Mouse (Mus musculus): ENCODE data around the gene Kcnmb1. TPM values are rescaled to one million over a fixed set of nuclear protein-coding genes. Genes with fewer than 3 reads are reported as not detected.

Kcnmb1 gene
- total and polyA plus RNA-seq, 3 experiments = 0.16 TPM; not detected in 2

DNA sequence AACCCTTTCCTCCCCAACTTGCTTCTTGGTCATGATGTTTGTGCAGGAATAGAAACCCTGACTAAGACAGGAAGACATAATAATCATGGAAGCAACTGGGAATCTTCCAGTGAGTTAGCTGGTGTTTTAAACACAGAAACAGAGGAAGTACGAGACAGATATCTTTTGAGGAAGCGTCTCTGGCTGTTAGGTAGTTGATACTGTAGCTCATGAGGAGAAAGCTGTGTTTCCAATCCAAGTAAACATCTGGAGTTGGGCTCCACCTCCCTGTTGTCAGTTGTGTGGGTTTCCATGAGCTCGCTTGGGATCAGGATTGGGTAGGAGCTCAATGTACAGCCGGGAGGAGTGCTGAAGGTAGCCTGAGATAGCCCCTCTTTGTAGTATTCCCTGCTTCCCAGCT is 16.3 kb upstream of the Kcnmb1 start:
- Histone ChIP-seq H3K9me3 (replicated peaks) (peaks cover 7% of the 10 kb centered on the region; the same call in 1 of the 2 replicates), H3K36me3 (replicated peaks) (no peaks in the 10 kb centered on the region), H3K27me3 (ENCODE audit: insufficient read depth, low read length) (no peaks in the 10 kb centered on the region), H3K4me3 (ENCODE audit: low read depth, low read length) (no peak overlapping the region), H3K4me1 (ENCODE audit: insufficient read depth, low read depth, low read length) (peaks cover 5% of the 10 kb centered on the region)
- DNase-seq (ENCODE audit: low spot score) (no peak), ATAC-seq (ENCODE audit: extremely low read depth, insufficient number of reproducible peaks, low FRiP score, poor library complexity, severe bottlenecking) (no peak)
- TF ChIP-seq GATA2 (IDR thresholded peaks at IDR 0.05; ENCODE audit: borderline replicate concordance, low read depth, low read length) = no peak
- TF ChIP-seq CTCF (IDR thresholded peaks at IDR 0.05; ENCODE audit: low read depth, low read length) = no peak
- no peak for TF ChIP-seq POLR2AphosphoS5 (IDR thresholded peaks at IDR 0.05; ENCODE audit: insufficient replicate concordance, low read depth, low read length)
- TF ChIP-seq GATA1 (IDR thresholded peaks at IDR 0.05; ENCODE audit: borderline replicate concordance, low read length) = no peak
- no peak for TF ChIP-seq TAL1 (conservative IDR thresholded peaks at IDR 0.05; ENCODE audit: low read depth, low read length)

- no peaks in the 10 kb centered on the region for H3K4me1 ChIP-seq (ENCODE audit: insufficient read depth, low read depth, low read length)
- peaks cover 13% of the 10 kb centered on the region for H3K9me3 ChIP-seq (replicated peaks)
- no peak overlapping the region for H3K4me3 ChIP-seq (ENCODE audit: low read depth, low read length)
- H3K36me3 ChIP-seq (replicated peaks) = no peaks in the 10 kb centered on the region
- peaks cover 2% of the 10 kb centered on the region; the same call in 1 of the 2 replicates for H3K27me3 ChIP-seq (ENCODE audit: insufficient read depth, low read length)
- DNase-seq (ENCODE audit: low spot score) = no peak
- no peak for ATAC-seq (ENCODE audit: extremely low read depth, insufficient number of reproducible peaks, low FRiP score, poor library complexity, severe bottlenecking)
- TF ChIP-seq GATA1 (IDR thresholded peaks at IDR 0.05; ENCODE audit: borderline replicate concordance, low read length) (no peak), TAL1 (conservative IDR thresholded peaks at IDR 0.05; ENCODE audit: low read depth, low read length) (no peak), CTCF (IDR thresholded peaks at IDR 0.05; ENCODE audit: low read depth, low read length) (no peak), POLR2AphosphoS5 (IDR thresholded peaks at IDR 0.05; ENCODE audit: insufficient replicate concordance, low read depth, low read length) (no peak), GATA2 (IDR thresholded peaks at IDR 0.05; ENCODE audit: borderline replicate concordance, low read depth, low read length) (no peak)
These were observed 11.7 kb upstream of the Kcnmb1 start for GRCm38 (mm10) chr11:33951155-33951554.

DNA sequence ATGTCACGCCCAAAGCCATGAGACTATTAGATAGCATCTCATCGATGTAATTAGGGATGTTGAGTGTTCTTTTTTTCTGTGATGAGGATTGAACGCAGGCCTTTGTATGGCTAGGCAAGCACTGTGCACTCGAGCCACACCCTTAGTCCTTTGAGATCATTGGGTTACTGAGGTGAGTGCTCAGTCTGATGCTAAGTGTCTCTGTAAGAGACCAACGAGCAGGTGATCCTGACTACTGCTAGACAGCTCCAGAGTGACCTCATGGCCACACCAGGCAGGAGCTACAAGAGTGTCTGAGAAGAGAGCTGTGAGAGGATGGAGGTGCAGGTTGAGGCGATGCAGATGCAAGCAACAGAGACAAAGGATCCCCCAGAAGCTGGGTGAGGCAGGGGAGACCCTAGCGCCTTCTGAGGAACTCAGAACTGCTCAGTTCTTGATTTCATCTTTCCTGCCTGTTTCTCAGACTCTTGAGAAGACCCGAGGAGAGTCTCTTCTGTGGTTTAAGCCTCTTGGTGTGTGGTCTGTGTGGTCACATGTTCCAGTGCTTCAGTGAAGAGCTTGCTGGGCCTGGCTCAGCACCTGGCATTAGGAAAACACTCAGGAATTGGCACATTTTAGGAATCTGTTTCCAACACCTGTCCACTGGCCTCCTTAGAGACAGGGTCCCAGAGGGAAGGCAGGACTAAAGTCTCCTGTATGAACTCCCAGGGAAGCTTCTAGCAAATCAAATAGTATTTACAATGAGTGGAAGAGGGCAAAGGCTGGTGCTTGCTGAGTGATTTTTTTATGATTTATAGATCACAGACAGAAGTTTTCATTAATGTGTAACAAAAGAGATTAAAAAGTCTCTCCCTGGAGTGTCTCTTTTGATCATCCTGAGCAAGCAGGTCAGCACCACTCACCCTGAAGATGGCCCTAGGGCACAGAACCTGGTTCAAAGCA is 10.9 kb upstream of the Kcnmb1 start:
- no peak for ATAC-seq (ENCODE audit: extremely low read depth, insufficient number of reproducible peaks, low FRiP score, poor library complexity, severe bottlenecking)
- Histone ChIP-seq H3K4me3 (ENCODE audit: low read depth, low read length) (no peak overlapping the region), H3K36me3 (replicated peaks) (no peaks in the 10 kb centered on the region), H3K27me3 (ENCODE audit: insufficient read depth, low read length) (peaks cover 7% of the 10 kb centered on the region; the same call in 1 of the 2 replicates), H3K4me1 (ENCODE audit: insufficient read depth, low read depth, low read length) (no peaks in the 10 kb centered on the region), H3K9me3 (replicated peaks) (peaks cover 14% of the 10 kb centered on the region)
- DNase-seq (ENCODE audit: low spot score) = no peak
- no peak for TF ChIP-seq TAL1 (conservative IDR thresholded peaks at IDR 0.05; ENCODE audit: low read depth, low read length)
- TF ChIP-seq POLR2AphosphoS5 (IDR thresholded peaks at IDR 0.05; ENCODE audit: insufficient replicate concordance, low read depth, low read length) = no peak
- no peak for TF ChIP-seq GATA2 (IDR thresholded peaks at IDR 0.05; ENCODE audit: borderline replicate concordance, low read depth, low read length)
- TF ChIP-seq GATA1 (IDR thresholded peaks at IDR 0.05; ENCODE audit: borderline replicate concordance, low read length) = no peak
- no peak for TF ChIP-seq CTCF (IDR thresholded peaks at IDR 0.05; ENCODE audit: low read depth, low read length)

- H3K27me3 ChIP-seq (ENCODE audit: insufficient read depth, low read length) = peaks cover 19% of the 10 kb centered on the region
- H3K9me3 ChIP-seq (replicated peaks) = peaks cover 11% of the 10 kb centered on the region
- no peaks in the 10 kb centered on the region for H3K4me1 ChIP-seq (ENCODE audit: insufficient read depth, low read depth, low read length)
- DNase-seq (ENCODE audit: low spot score) (no peak), ATAC-seq (ENCODE audit: extremely low read depth, insufficient number of reproducible peaks, low FRiP score, poor library complexity, severe bottlenecking) (no peak)
- no peak for TF ChIP-seq CTCF (IDR thresholded peaks at IDR 0.05; ENCODE audit: low read depth, low read length)
- no peak for TF ChIP-seq GATA2 (IDR thresholded peaks at IDR 0.05; ENCODE audit: borderline replicate concordance, low read depth, low read length)
- no peak for TF ChIP-seq TAL1 (conservative IDR thresholded peaks at IDR 0.05; ENCODE audit: low read depth, low read length)
- no peak for TF ChIP-seq POLR2AphosphoS5 (IDR thresholded peaks at IDR 0.05; ENCODE audit: insufficient replicate concordance, low read depth, low read length)
- no peak for TF ChIP-seq GATA1 (IDR thresholded peaks at IDR 0.05; ENCODE audit: borderline replicate concordance, low read length)
- H3K4me3 ChIP-seq (ENCODE audit: low read depth, low read length) = no peak overlapping the region
- H3K36me3 ChIP-seq (replicated peaks) = no peaks in the 10 kb centered on the region
These were observed 6.8 kb upstream of the Kcnmb1 start for GRCm38 (mm10) chr11:33955982-33956381.

- no peaks in the 10 kb centered on the region for H3K36me3 ChIP-seq (replicated peaks)
- no peak for ATAC-seq (ENCODE audit: extremely low read depth, insufficient number of reproducible peaks, low FRiP score, poor library complexity, severe bottlenecking)
- H3K4me3 ChIP-seq (ENCODE audit: low read depth, low read length) = no peak overlapping the region
- no peak for DNase-seq (ENCODE audit: low spot score)
- peaks cover 11% of the 10 kb centered on the region for H3K9me3 ChIP-seq (replicated peaks)
- H3K27me3 ChIP-seq (ENCODE audit: insufficient read depth, low read length) = peaks cover 24% of the 10 kb centered on the region
- TF ChIP-seq POLR2AphosphoS5 (IDR thresholded peaks at IDR 0.05; ENCODE audit: insufficient replicate concordance, low read depth, low read length) (no peak), GATA1 (IDR thresholded peaks at IDR 0.05; ENCODE audit: borderline replicate concordance, low read length) (no peak), CTCF (IDR thresholded peaks at IDR 0.05; ENCODE audit: low read depth, low read length) (no peak), GATA2 (IDR thresholded peaks at IDR 0.05; ENCODE audit: borderline replicate concordance, low read depth, low read length) (no peak), TAL1 (conservative IDR thresholded peaks at IDR 0.05; ENCODE audit: low read depth, low read length) (no peak)
- H3K4me1 ChIP-seq (ENCODE audit: insufficient read depth, low read depth, low read length) = no peaks in the 10 kb centered on the region
These were observed 6.2 kb upstream of the Kcnmb1 start for GRCm38 (mm10) chr11:33956623-33957022.

GRCm38 (mm10) chr11:33957595-33957994 is 5.2 kb upstream of the Kcnmb1 start:
- Histone ChIP-seq H3K4me3 (ENCODE audit: low read depth, low read length) (no peak overlapping the region), H3K27me3 (ENCODE audit: insufficient read depth, low read length) (peaks cover 24% of the 10 kb centered on the region), H3K4me1 (ENCODE audit: insufficient read depth, low read depth, low read length) (no peaks in the 10 kb centered on the region), H3K9me3 (replicated peaks) (peaks cover 9% of the 10 kb centered on the region), H3K36me3 (replicated peaks) (no peaks in the 10 kb centered on the region)
- ATAC-seq (ENCODE audit: extremely low read depth, insufficient number of reproducible peaks, low FRiP score, poor library complexity, severe bottlenecking) = no peak
- TF ChIP-seq GATA2 (IDR thresholded peaks at IDR 0.05; ENCODE audit: borderline replicate concordance, low read depth, low read length) = no peak
- TF ChIP-seq GATA1 (IDR thresholded peaks at IDR 0.05; ENCODE audit: borderline replicate concordance, low read length) = no peak
- no peak for TF ChIP-seq POLR2AphosphoS5 (IDR thresholded peaks at IDR 0.05; ENCODE audit: insufficient replicate concordance, low read depth, low read length)
- no peak for TF ChIP-seq CTCF (IDR thresholded peaks at IDR 0.05; ENCODE audit: low read depth, low read length)
- TF ChIP-seq TAL1 (conservative IDR thresholded peaks at IDR 0.05; ENCODE audit: low read depth, low read length) = no peak
- DNase-seq (ENCODE audit: low spot score) = no peak

Measured in G1E (cell line).